Mouse (Mus musculus) left cerebral cortex, postnatal 25 days (tissue): Measurements from ENCODE around the gene Hipk2. TPM values are rescaled to one million over a fixed set of nuclear protein-coding genes. Genes with fewer than 3 reads are reported as not detected.
A peak's percentile ranks its signal among the peaks of the same experiment; 100 is the strongest.

Experiments used
- DNase-seq, 2 experiments: peaks; one replicate each; pipeline ENCODE4 v3.0.0; 2022; ENCODE audit warnings: low spot score in 2 of 2, mixed read lengths in 1 of 2
- intact Hi-C: fragments of 180-260 bp; cut with DNase I; formaldehyde crosslinking; loops from one replicate; pipeline ENCODE4 v1.15.1; 2025
- total RNA-seq, 2 experiments: library from RNA; stranded (reverse); gene quantifications; 2 replicates each; pipeline ENCODE4 v1.2.3; 2021

Hipk2 gene
- total RNA-seq, 2 experiments from 2014 or later, result 48.8 to 59.7 TPM

DNA sequence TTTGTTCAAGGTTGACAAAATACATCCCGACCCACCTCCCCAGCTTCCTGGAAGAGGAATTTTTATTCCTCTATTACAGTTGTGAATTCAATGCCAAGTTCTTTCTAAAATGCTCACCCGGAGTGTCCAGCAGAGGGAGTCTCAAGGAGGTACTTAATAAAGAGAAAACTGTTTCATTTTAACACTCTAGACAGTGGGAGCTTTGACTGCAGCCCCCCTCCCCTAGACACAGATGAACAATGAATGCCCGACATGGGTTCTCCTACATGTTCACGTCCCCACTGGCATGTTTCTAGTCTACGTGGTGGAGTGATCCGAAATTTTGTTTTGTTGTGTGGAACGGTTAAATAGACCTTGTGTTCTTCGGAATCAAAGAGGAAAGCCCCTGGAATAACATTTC is 1.9 kb downstream of the Hipk2 start:
- intact Hi-C loops, result loop anchor here (2.0 to 10.0 kb wide), 2 partner anchors 139 to 193 kb away; no protein-coding TSS in a partner anchor

DNA sequence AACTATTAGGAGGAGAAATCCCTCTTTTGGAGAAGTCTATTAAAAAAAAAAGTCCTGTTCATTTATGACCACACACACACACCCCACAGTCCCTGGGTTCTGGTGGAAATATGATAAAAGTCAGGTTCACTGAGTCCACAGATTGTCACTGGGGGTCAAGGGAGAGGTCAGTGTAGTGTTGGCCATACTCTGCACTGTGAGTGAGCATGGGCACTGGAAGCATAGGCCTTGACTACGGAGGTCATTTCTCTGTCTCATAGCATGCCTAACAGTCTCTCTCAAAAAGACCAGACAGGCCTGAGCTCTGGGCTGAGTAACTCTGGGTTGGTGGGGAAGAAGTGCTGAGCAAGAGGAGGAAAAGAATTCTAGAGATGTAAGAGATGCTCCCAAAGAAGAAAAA is 2.6 kb downstream of the Hipk2 start:
- DNase-seq, result no peak
- intact Hi-C loops, result loop anchor here (10.0 kb wide), 1 partner anchor 139 kb away; no protein-coding TSS in a partner anchor

More for the DNA sequence above, 1.9 kb downstream of the Hipk2 start:
- peak; percentile 56 to 65 for DNase-seq

GRCm38 (mm10) chr6:38871051-38871450 is 4.9 kb downstream of the Hipk2 start:
- DNase-seq, result no peak
- intact Hi-C loops, result loop anchor here (10.0 kb wide), 1 partner anchor 136 kb away; no protein-coding TSS in a partner anchor

DNA sequence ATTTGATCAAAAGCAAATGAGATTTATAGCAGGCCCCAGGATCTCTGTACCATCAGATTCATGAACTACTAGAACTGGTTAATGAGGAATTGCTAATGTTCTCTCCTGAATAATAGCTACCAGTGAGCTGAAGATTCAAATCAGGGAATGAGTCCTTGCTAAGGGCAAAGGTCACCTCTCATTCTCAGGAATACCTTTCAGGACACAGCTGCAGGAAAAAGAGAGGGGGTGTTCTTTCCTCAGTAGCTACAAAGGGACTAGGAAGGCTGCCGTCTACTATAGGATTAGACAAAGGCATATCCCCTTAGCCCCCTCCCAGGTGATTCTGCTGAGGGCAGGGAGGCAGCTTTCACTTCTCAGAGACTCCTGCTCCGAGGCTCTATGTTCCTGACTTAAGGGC is 5.9 kb downstream of the Hipk2 start:
- DNase-seq, result no peak
- intact Hi-C loops, result loop anchor here (10.0 kb wide), 1 partner anchor 135 kb away; no protein-coding TSS in a partner anchor

DNA sequence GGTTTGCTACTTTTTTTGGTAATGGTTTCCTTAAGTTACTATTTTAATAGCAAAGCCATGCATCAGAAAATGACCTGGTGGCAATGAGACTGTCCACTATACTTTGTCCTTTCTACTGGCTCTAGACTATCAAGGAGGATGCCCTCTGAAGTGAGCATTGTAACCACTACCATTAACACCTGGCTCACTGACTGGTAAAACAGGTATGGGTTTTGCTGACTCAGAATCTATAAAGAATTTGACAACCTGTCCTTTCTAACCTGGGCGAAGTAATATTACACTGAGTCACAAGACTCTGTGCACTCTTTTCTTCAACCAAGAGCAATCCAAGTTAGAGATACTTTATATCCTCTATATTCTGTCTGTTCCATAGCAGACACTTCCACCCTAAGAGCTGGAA is 7.0 kb downstream of the Hipk2 start:
- intact Hi-C loops, result no loop called here
- DNase-seq, result no peak

GRCm38 (mm10) chr6:38867291-38867690 is 8.7 kb downstream of the Hipk2 start:
- no peak for DNase-seq
- intact Hi-C loops, result no loop called here

DNA sequence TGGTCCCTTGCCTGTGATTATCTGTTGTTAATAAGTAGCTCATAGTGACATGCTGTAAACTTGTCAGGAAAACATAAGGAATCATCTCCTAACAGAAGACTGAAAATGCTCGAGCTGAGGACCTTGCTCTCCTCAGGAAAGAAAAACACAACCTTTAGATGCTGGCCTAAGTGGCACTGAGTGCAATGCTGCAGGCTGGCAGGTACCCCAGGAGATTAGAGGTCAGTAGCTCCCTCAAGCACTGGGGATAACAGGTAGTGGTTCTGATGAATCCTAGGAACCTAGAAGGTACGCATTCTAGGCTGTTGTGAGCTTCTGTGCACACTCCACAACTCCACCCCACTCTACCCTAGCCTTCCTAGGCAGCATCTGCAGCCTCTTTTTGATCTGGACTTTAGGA is 9.2 kb downstream of the Hipk2 start:
- intact Hi-C loops, result no loop called here
- DNase-seq, result no peak

- intact Hi-C loops, result no loop called here
- DNase-seq, result no peak
Measured at GRCm38 (mm10) chr6:38866357-38866756, 9.6 kb downstream of the Hipk2 start.

DNA sequence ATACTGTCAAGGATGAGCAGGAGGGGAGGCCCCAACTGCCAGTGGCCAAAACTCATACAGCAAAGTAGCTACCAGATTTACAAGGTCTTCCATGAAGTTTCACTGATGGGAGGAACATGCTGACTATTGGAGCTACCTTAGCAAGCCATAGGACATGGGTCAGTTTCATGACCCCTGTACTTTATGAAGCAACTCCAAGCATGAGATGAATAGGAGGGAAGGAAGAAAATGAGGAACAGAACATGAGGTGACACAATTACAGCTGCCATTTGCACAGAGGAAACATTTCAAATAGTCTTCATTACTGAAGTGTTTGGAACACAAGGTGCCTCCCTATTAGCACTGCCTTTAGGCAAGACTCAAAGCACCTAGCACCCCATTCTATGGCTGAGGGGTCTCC is 10.2 kb downstream of the Hipk2 start:
- no peak for DNase-seq
- intact Hi-C loops, result no loop called here

- DNase-seq, result no peak
- intact Hi-C loops, result no loop called here
Measured at GRCm38 (mm10) chr6:38863595-38863994, 12.4 kb downstream of the Hipk2 start.

DNA sequence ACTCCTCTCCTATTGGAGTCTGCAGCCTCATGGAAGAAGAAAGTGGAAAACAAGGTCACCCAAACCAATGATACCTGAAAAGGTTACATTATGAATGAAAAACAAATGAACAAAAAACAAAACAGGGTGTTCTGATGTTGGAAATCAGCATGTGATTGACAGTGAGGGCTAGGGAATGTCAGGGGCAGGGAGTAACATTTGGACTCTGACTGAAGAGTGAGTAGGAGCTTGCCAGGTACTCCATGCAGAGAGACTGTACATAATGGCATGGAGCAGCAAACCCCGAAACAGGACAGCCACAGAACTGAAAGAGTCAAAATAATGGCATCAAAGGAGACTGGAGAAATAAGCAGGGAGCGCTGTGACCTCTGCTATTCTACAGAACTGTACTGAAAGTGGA is 15.7 kb downstream of the Hipk2 start:
- no peak for DNase-seq
- intact Hi-C loops, result no loop called here

DNA sequence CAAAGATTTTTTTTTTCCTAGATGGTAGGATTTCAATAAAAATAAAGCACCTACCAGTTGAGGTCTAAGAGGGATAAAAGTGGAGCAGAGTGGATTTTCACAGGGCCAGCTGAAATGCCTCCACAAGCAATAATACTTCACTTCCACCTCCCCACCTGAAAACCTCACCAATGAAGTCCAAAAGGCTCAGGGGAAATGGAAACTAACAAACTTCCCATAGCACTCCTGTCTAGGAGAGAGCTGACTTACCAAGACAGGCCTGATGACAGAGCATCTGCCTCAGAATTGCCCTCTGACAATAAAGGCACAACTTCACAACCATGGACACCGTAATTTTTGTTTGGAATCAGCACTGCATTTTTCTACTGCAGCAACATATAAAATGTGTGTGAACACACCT is 16.1 kb downstream of the Hipk2 start:
- intact Hi-C loops, result no loop called here
- no peak for DNase-seq

DNA sequence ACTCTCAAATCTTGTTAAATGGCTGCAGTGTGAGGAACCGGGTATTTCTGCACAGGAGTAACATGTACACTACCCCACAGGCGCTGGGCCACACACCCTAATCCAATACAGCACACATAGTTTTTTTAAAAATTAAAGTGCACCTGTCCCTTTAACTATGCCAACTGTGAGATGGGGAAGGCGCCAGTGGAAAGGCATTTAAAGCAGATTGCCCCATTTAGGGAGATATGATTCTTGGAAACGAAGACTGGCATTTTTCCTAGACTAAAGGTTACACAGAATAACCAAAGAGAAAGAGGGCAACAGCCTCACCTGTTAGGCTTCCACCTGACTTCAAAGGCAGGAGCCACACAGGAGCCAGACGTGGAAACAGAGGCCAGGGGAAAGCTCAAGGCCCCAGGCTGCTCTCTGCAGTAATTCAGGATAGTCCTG is 22.4 kb downstream of the Hipk2 start:
- no peak for DNase-seq
- intact Hi-C loops, result no loop called here

DNA sequence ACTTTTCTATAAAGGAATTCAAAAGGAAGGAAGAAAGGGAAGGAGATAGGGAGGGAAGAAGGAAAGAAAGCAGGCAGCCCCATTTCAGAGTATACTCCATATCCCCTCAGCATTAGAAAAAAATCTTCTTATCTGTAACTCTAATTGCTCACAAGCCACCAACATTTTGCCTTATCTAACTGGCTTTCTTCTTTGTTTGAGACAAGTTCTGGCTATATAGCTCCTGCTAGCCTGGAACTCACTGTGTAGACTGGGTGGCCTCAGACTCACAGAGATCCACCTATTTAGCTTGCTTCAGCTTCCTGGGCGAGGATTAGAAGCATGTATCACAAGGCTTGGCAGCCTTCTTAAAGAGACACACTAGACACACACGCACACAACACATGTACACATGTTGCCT is 24.2 kb downstream of the Hipk2 start:
- intact Hi-C loops, result no loop called here
- no peak for DNase-seq

GRCm38 (mm10) chr6:38850715-38851259 is 25.2 kb downstream of the Hipk2 start:
- no peak for DNase-seq
- intact Hi-C loops, result no loop called here

GRCm38 (mm10) chr6:38847958-38848910 is 27.7 kb downstream of the Hipk2 start:
- no peak for DNase-seq
- intact Hi-C loops, result no loop called here

- DNase-seq, result no peak
- intact Hi-C loops, result no loop called here
Measured at GRCm38 (mm10) chr6:38847447-38847846, 28.5 kb downstream of the Hipk2 start.

DNA sequence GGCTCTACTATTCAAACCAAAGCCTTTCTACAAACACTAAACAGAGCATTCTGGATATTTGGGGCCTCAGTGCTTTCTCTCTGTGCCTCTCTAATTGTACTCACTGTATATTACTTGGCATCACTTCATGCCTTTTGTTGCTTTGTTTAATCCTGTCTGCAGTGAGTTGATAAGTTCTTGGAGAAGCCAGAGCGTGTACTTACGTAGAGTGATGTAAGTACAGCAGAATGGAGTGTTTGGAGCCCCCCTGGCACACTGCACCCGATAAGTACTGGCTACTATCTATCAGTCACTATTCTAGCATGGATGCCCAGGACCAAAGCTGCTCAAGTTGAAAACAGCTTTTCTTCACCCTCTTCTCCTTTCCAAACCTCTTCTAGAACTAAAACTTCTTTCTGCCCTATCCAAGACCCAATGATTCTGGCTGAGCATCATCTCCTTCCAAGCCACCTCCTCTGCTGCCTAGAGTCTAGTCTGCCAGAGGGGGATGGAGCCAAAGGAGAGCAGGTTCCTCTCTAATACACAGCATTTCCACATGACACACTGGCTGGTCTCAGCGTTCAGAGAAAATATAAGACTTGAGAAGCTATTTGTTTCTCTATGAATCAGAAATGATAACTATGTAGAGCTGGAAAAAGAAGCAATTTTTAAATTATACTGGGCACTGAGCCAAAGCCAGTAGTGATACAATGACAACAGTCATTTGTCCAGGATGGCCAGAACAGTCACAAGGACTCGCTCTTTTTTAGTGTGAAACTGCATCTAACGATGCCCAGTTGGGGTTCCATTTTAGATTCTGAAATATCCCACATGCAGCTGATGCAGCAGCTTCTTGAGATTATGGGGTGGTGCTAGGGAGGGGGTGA is 29.4 kb downstream of the Hipk2 start:
- peak in 1 of 2 experiments; percentile 40 for DNase-seq
- intact Hi-C loops, result no loop called here

DNA sequence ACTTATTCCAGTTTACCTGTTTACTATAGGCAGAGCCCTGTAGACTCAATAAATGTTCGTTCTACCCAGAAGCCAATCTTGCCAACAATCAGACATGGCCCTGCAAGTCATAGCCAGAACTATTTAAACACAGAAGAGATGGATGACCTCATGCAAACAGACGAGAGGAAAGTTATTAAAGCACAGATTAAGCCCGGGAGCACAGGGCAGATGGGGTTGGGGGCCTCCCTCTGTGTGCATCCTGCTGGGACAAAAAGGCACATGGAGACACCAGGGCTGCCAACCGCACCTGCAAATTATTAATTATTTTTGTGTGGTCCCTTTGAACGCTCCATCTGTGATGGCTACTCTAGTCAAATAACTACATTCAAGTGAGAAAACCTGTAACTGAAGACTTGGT is 30.1 kb downstream of the Hipk2 start:
- no peak for DNase-seq
- intact Hi-C loops, result no loop called here

DNA sequence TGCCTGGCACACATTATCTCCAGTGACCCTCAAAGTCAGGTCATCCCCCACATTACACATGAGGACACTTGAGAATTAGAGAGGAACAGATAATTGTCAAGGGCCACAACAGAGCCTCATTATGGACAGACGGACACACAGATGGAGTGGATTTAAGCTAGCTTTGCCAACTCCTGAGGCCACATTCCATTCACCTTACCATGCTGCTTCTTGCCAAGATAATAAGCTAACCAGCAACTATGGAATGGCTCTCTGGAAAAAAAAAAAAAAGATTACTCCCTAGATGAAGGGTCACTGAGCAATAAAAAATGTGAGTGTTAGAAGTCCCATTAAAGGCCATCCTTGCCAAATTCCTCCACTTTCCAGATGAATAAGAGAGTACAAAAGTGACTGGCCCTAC is 30.8 kb downstream of the Hipk2 start:
- no peak for DNase-seq
- intact Hi-C loops, result no loop called here
